Mouse (Mus musculus) splenic B cell, adult 2 months (primary cell): Measurements from ENCODE around the gene Acox1.

Experiments
- DNase-seq: peaks from one replicate; pipeline ENCODE4 v3.0.0-alpha.2; 2011; ENCODE audit warnings: low read depth, low spot score
- H3K27me3 ChIP-seq: 2 replicates; pipeline ENCODE4 v1.6.1; 2012; ENCODE audit warnings: mild to moderate bottlenecking, low read length, moderate library complexity, mixed read lengths; ENCODE audit not compliant: control insufficient read depth, poor library complexity, insufficient read depth, severe bottlenecking
- H3K36me3 ChIP-seq: 2 replicates; pipeline ENCODE4 v1.6.1; 2012; ENCODE audit warnings: mild to moderate bottlenecking, low read length, moderate library complexity, mixed read lengths; ENCODE audit not compliant: control insufficient read depth, poor library complexity, insufficient read depth, severe bottlenecking

The Acox1 gene

DNA sequence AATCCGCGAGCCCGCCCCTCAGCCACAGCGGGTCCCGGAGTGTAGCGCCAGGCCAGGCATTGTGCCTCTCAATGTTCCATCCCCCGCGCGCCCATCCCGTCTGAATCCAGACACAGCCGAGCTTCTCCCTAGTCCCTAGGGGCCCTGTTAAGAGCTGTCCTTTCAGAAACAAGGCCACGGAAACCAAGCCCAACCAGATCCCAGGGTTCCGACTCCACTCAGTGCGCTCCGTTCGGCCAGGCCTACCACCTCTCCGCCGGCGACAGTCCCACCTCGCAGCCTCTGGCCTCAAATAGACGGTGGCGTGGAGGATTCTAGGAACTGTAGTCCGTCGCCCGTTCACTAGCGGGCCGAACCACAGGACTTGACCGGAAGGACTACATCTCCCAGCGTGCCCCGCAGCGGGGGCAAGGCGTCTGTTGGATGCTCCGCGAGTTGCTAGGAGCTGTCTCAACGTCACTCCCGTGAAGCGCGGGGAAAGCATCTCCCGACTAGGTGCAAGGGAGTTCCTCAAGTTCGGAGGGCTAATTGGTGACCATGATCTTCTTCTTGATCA is 30.9 kb downstream of the Acox1 start, which contains the start of gene Fbf1:
TSS of gene Fbf1 (minus strand) at position 283 of the 556 bp plus-strand sequence.
- no peaks in the 10 kb centered on the region for H3K36me3 ChIP-seq
- no peaks in the 10 kb centered on the region for H3K27me3 ChIP-seq
- peak; percentile 93 for DNase-seq

DNA sequence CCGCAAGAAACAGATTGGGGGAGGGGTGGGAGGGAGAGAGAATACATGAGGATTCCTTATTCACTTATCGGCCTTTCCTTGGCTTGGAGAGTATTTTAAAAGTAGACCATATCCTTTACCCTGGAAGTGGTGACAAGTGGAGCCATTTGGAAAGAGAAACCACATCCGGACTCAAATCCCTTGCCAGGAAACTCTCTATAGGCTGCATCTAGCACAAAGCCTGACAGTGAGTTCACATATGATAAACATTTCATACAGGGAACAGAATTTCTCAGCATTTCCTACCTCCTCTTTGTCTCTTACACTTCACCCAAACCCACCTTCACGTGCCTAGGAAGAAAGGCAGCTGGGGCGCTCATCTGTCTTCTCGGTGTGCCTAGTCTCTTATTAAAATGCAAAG is 31.6 kb downstream of the Acox1 start:
- peak; percentile 8 for DNase-seq
- Histone ChIP-seq H3K36me3 (no peaks in the 10 kb centered on the region), H3K27me3 (no peaks in the 10 kb centered on the region)

DNA sequence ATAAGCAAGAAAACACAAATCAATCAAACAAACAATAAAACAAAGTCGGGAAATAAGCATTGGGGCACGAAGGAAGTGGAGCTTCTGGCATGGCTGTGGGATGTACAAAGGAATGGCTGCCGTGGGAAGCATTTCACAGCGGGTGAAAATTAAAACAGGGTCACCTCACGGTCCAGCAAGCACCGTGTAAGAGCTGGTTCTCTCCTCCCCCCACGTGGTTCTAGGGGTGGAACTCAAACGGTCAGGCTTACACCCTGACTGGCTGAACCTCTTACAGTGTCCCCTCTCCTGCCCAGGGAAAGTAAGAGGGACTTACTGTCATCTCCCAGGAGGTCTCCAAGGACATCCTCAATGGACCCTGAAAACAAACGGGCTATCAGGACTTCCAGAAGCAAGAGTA is 35.8 kb downstream of the Acox1 start:
- no peaks in the 10 kb centered on the region for H3K27me3 ChIP-seq
- no peak for DNase-seq
- no peaks in the 10 kb centered on the region for H3K36me3 ChIP-seq

DNA sequence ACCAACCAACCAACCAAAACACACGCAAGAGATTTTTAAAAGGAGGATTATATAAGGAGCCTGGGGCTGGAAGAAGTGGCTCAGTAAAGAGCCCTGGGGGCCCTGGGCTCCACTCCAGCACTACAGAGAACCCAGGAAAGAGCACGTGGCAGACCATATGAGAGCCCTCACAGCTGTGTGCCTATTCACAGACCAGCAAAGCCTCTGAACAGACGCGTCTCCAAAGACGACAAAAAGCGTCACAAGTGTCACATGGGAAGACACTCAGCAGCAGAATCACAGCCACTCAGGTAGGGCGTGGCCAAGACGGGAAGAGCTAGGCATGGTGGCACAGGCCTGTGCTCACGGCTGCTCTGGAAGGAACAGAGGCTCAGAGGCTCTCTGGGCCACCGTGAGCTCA is 36.7 kb downstream of the Acox1 start:
- Histone ChIP-seq H3K36me3 (no peaks in the 10 kb centered on the region), H3K27me3 (no peaks in the 10 kb centered on the region)
- DNase-seq = no peak

DNA sequence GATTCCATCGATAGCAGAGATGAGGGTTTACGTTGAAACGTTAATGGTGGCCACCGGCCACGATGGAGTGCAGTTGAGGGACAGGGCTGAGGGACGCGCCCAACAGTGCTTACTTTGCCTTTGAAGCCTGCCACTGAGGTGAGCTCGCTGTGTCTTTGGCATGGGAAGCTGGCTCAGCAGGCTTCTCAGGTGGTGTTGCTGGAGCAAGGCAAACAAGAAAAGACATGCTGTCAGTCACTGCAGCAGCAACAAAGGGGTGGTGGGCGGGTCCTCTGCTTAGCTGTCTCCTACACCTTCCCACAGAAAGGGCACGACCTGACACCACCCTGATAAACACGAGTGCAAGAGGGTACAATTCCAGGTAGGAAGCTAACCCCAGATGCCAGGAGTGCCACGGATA is 37.5 kb downstream of the Acox1 start:
- no peak for DNase-seq
- H3K36me3 ChIP-seq = no peaks in the 10 kb centered on the region; the same call in 1 of the 2 replicates
- no peaks in the 10 kb centered on the region for H3K27me3 ChIP-seq

DNA sequence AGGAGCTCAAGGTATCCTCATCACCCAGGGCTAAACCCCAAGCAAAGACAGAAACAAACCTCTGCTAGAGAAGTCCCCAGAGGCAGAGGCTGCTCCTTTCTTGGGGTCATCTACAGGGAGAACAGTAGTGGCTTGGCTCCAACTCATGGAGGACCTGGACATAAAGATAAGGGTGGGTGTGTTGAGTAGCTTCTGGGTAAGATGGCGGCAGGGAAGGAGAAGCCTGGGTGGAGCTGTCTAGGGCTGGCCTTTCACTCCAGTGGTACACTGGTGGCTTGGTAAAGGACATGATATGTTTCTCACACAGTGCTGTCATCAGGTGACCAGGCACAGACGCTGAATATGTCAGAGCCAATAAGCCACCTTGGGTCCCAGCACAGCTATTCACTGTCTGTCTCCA is 47.9 kb downstream of the Acox1 start:
- no peaks in the 10 kb centered on the region for H3K36me3 ChIP-seq
- no peaks in the 10 kb centered on the region for H3K27me3 ChIP-seq
- no peak for DNase-seq

DNA sequence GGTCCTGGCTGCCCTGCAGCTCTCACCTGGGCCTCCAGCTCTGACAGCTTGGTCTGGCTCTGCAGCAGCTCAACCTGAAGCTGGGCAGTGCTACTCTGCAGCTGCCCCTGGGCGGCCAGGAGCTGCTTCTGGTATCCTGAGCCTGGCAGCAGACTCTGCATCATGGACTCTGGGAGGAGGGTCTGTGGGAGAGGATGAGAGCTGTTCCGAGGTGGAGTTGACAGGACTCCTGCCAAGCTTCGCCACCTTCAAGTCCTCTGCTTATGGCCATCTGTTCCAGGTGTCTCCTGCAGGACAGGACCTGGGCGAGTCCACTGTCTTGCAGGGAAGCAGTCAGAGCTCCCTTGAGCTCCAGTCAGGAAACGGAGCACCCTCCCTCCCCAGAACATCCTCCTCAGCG is 49.5 kb downstream of the Acox1 start:
- H3K27me3 ChIP-seq = no peaks in the 10 kb centered on the region
- no peaks in the 10 kb centered on the region for H3K36me3 ChIP-seq
- no peak for DNase-seq

DNA sequence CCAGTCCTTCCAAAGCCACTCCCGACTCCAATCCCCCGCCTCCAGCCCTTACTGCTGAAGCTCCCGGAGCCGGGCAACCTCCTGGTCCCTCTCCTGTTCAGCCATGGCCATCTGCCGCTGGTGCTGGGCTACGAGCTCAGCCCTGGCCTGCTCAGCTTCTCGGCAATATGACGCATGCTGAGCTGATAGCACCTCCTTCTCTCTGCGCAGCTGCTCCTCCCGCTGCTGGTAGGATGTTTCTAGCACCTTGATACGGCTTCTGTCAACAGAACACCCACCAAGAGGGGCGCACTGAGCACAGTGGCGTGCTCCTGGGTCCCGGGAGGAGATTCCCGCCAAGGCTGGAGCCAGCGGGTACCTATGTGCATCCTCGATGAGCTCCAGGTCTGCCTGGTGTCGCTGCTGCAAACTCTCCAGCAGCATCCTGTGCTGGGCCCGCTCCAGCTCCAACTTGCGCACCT is 50.1 kb downstream of the Acox1 start:
- DNase-seq = no peak
- Histone ChIP-seq H3K36me3 (no peaks in the 10 kb centered on the region), H3K27me3 (no peaks in the 10 kb centered on the region)

DNA sequence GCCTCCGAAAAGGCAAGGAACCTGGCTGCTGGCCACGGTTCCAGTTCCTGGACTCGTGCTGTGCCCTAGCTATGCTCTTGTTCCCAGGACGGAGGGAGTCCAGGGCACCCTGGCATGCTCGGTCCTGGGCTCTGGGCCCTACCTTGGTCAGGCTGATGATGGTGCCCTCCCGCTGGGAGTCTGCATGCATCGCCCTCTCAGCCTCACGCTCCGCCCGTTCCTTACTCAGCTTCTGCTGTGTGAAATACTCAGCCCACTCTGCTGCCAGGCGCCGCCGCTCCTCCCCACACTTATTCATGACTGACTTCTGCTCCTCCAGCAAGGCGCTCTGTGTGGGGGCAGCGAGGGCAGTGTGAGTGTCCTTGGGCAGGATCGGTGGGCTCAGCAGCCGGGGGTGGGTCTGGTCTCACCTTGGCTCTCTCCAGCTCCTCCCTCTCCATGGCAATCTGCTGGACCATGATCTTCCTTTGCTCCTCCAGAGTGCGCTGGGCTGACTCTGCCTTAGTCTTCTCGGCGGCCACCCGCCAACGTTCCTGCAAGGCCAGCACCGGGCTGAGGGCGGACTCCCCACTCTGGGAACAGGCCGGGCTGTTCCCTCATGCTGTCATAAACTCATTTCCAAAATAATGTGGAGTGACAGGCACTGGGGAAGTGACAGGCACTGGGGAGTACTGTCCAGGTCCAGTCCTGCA is 52.4 kb downstream of the Acox1 start:
- no peaks in the 10 kb centered on the region for H3K36me3 ChIP-seq
- DNase-seq = no peak
- no peaks in the 10 kb centered on the region for H3K27me3 ChIP-seq

DNA sequence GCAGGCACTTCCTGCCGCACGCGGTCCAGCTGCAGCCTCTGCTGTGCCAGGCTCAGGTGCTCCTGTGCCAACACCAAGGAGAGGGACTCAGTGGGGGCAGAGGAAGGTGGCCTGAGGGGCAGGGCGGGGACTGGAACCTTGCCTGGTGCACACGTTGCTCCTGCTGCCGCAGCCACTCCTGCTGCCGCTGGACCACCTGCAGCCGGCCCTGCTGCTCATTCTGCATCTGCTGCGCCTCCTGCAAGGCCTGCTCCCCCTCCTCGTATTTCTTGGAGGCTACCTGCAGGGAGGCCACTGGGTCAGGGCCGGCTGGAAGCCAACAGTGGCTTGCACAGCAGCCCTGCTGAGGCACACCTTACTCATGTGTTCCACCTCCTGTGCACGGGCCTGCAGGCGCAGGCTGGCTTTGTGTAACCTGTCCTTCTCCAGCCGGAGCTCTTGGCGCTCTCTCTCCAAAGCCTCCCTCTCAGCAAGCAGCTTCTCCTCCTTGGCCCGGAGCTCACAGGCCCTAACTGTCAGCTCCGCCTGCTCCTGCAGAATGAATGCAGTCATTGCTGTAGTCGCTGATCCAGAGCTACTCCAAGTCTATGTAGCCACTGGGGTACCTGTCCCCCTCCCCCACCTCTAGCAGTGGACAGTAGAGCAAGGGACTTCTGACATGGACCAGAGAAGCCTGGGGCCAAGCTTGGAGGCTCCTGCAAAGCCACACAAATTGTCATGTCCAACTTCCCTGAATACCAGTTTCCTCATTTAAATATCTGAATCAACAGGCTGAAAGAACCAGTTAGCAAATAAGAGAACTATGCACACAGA is 53.2 kb downstream of the Acox1 start:
- Histone ChIP-seq H3K27me3 (no peaks in the 10 kb centered on the region), H3K36me3 (no peaks in the 10 kb centered on the region)
- no peak for DNase-seq

DNA sequence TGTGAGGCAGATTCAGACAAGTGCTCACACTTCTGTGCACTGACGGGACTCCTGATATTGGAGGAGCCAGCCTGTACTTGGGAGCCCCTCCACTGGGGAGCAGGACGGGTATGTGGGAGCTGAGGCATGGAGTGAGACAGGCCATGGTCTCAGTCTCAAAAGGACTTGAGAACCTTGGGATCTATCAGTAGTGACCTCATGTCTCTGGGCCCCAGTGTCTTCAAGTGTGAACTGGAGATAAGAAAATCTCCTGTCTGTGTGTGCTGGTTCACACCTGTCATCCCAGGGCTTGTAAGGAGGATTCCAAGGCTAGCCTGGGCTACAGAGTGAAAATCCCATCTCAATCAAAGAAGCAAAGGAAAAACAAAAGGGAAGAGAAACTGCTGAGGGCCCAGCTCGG is 55.4 kb downstream of the Acox1 start:
- Histone ChIP-seq H3K27me3 (no peaks in the 10 kb centered on the region), H3K36me3 (no peaks in the 10 kb centered on the region)
- no peak for DNase-seq

DNA sequence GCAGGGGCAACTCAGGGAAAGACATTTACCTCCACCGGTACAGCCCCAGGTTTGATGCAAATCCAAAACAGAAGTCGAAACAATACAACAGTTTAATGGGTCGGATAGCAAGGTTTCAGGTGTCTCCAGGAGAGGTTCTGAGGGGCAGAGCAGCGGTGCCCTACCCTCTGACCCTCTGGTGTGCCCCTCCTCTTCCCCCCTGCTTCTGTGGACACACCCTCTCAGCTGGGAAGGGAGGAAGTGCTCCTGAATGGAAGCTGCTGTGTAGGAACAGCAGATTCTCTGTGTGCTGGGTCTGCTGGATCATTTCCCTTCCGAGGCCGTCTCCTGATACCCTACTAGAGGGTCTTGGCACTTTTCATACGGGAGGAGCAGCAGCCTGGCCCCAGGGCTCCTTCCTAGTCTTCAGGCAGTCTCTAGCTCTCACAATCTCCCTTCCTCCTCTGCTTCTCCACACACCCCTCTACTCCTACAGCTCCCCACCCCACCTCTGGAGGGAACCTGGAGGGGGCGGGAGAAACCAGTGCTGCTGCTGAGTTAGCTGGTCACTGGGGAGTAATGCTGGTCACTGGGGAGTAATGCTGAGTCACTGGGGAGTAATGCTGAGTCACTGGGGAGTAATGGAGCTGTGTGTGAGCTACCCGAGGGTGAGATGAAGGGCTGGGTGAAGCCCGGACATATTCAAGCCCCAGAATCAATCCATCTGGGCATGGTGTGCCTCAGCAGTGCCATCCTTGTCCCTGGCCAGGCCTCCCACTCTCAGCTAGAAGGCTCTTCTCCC is 56.4 kb downstream of the Acox1 start:
- no peak for DNase-seq
- no peaks in the 10 kb centered on the region for H3K27me3 ChIP-seq
- no peaks in the 10 kb centered on the region for H3K36me3 ChIP-seq

DNA sequence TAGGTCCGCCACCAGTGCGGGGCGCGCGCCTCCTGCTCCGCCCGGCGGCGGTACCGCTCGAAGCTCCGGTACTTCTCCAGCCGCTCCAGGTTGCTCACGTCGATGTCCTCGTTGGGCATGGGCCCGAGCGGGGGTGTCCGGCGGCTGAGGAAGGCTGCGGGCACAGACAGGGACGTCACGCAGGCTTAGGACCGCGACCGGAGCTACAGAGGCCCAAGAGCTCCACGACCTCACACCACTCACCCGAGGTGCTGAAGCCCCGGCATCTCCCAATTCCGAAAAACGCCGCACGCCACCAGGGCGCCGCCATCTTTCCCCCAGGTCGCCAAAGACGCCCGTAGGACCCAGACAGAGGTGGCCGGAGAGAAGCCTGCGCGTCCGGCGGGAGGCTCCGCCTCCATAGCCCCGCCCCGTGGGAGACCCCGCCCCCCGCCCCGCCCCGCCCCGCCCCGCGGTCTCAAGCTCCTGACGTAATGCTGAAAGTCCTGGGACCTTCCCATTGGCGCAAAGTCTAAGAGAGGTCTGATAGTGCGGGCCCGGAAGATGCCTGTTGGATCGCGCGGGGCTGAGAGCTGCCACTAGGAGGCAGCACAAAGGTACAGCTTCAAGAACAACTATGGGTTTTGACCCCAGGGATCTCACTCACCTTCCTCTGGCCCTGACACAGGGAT is 60.2 kb downstream of the Acox1 start, which contains the start of gene Mrpl38:
TSS of gene Mrpl38 (minus strand) at position 401 of the 671 bp plus-strand sequence.
- DNase-seq = peak; percentile 97
- no peaks in the 10 kb centered on the region; the same call in 1 of the 2 replicates for H3K36me3 ChIP-seq
- no peaks in the 10 kb centered on the region for H3K27me3 ChIP-seq

DNA sequence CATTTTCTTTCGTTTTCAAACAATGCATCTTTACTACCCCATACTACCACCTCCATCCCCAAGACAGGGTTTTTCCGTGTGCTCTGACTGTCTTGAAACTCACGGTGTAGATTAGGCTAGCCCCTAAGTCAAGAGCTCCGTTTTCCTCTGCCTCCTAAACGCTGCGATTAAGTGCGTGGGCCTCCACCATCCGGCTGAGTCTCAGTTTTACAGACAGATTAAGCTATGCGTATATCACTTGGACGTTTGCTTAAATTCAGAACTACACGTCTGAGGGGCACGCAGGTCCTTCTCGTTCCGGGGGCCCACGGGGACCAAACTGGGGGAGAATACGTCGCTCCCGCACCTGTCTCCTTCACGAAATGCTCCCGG is 60.8 kb downstream of the Acox1 start:
- Histone ChIP-seq H3K36me3 (no peaks in the 10 kb centered on the region; the same call in 1 of the 2 replicates), H3K27me3 (no peaks in the 10 kb centered on the region)
- DNase-seq = no peak
